Mouse (Mus musculus): ENCODE results near the gene Trim15. TPM values are rescaled to one million over a fixed set of nuclear protein-coding genes. Genes with fewer than 3 reads are reported as not detected.

Trim15 gene
- polyA plus RNA-seq, 1 experiment from 2014 or later: 0.25 TPM

- Histone ChIP-seq H3K9ac (replicated peaks; ENCODE audit: low read length) (no peak overlapping the region), H3K27ac (replicated peaks; ENCODE audit: low read depth, low read length) (no peak overlapping the region), H3K36me3 (replicated peaks; ENCODE audit: control insufficient read depth, insufficient read depth, low read depth, low read length) (peaks cover 5% of the 10 kb centered on the region), H3K4me2 (ENCODE audit: low read depth, low read length) (no peak overlapping the region), H3K9me3 (replicated peaks; ENCODE audit: control insufficient read depth, low read length) (no peaks in the 10 kb centered on the region), H3K27me3 (ENCODE audit: control insufficient read depth, insufficient read depth, low read length) (peaks cover 3% of the 10 kb centered on the region; the same call in 1 of the 2 replicates), H3K4me1 (ENCODE audit: control insufficient read depth, insufficient read depth, low read length) (no peaks in the 10 kb centered on the region; the same call in 1 of the 2 replicates), H3K4me3 (ENCODE audit: low read depth, low read length) (no peak overlapping the region)
- no peak for ATAC-seq (replicated peaks; ENCODE audit: insufficient number of reproducible peaks, low FRiP score, low TSS enrichment, low read depth)
- WGBS: 60% methylated on average over 2 of the region's 2 CpGs
- no peak for DNase-seq (ENCODE audit: low spot score)
These were observed 5.3 kb downstream of the Trim15 start for GRCm38 (mm10) chr17:36861680-36862079.

DNA sequence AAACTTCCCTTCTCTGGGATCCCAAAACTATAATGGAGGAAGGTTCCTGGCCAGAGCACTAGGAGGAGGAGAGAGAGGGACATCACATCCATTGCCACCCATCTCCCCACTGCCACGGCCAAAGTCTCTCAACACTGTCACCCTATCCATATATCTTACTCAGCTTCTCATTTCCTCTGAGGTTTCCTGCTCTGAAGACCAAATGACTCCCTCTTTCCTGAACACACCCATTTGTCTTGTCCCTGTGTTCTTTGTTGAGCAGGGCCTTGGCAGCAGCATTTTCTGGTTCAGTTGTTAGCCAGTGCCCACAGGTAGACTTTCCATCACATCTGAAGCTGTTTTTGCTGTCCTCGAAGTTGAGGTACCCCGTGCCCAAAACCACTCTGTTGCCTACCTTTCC is 8.8 kb downstream of the Trim15 start:
- no peak for DNase-seq (ENCODE audit: low spot score)
- no peak for ATAC-seq (replicated peaks; ENCODE audit: insufficient number of reproducible peaks, low FRiP score, low TSS enrichment, low read depth)
- no peaks in the 10 kb centered on the region for H3K9me3 ChIP-seq (replicated peaks; ENCODE audit: control insufficient read depth, low read length)
- H3K27ac ChIP-seq (replicated peaks; ENCODE audit: low read depth, low read length): no peak overlapping the region
- 91% methylated on average over 3 of the region's 3 CpGs for WGBS
- H3K4me3 ChIP-seq (ENCODE audit: low read depth, low read length): no peak overlapping the region
- no peak overlapping the region for H3K9ac ChIP-seq (replicated peaks; ENCODE audit: low read length)
- peaks cover 5% of the 10 kb centered on the region for H3K36me3 ChIP-seq (replicated peaks; ENCODE audit: control insufficient read depth, insufficient read depth, low read depth, low read length)
- H3K4me2 ChIP-seq (ENCODE audit: low read depth, low read length): no peak overlapping the region
- H3K4me1 ChIP-seq (ENCODE audit: control insufficient read depth, insufficient read depth, low read length): no peaks in the 10 kb centered on the region
- no peaks in the 10 kb centered on the region for H3K27me3 ChIP-seq (ENCODE audit: control insufficient read depth, insufficient read depth, low read length)

- H3K4me1 ChIP-seq (ENCODE audit: control insufficient read depth, insufficient read depth, low read length): no peaks in the 10 kb centered on the region
- H3K27ac ChIP-seq (replicated peaks; ENCODE audit: low read depth, low read length): no peak overlapping the region
- H3K9me3 ChIP-seq (replicated peaks; ENCODE audit: control insufficient read depth, low read length): no peaks in the 10 kb centered on the region
- no peak overlapping the region for H3K9ac ChIP-seq (replicated peaks; ENCODE audit: low read length)
- WGBS: 95% methylated on average over 4 of the region's 4 CpGs
- H3K4me2 ChIP-seq (ENCODE audit: low read depth, low read length): no peak overlapping the region
- no peak for ATAC-seq (replicated peaks; ENCODE audit: insufficient number of reproducible peaks, low FRiP score, low TSS enrichment, low read depth)
- no peak overlapping the region for H3K4me3 ChIP-seq (ENCODE audit: low read depth, low read length)
- DNase-seq (ENCODE audit: low spot score): no peak
- H3K27me3 ChIP-seq (ENCODE audit: control insufficient read depth, insufficient read depth, low read length): no peaks in the 10 kb centered on the region
- H3K36me3 ChIP-seq (replicated peaks; ENCODE audit: control insufficient read depth, insufficient read depth, low read depth, low read length): peaks cover 5% of the 10 kb centered on the region
These were observed 10.8 kb downstream of the Trim15 start for GRCm38 (mm10) chr17:36856236-36856635.

DNA sequence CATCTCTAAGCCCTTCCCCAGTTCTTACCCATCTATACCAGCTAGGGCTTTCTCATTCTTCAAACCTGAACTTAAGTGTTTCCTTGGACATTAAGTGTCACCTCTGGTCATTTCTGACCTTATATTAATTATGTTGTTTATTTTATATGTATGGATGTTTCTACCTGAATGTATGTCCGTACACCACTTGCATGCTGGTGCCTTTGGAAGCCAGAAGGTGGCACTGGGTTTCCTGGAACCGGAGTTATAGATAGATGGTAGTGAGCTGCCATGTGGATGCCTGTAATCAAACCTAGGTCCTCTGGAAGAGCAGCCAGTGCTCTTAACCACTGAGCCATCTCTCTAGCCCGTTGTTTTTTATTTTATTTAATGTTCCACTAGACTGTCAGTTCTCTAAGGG is 11.5 kb downstream of the Trim15 start:
- 88% methylated on average over 3 of the region's 3 CpGs for WGBS
- H3K36me3 ChIP-seq (replicated peaks; ENCODE audit: control insufficient read depth, insufficient read depth, low read depth, low read length): peaks cover 5% of the 10 kb centered on the region

DNA sequence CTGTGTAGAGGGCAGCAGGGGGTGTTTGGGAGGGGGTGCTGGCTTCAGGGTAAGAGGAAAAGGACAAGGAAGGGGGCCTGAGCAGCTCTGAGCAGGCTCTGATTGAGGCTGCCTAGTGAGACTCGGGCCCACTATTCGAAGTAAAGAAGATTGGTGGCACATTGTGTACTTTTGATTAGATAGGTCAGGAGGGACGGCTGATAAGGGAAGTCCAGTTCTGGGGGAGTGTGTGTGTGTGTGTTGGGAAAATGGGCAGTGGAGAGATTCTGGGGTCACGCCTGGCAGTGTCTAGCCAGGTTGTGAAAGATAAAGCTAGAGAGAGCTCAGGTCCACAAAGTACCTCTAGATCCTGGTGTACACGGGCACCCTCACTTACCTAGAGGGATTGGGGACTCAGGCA is 15.4 kb downstream of the Trim15 start:
- Histone ChIP-seq H3K9ac (replicated peaks; ENCODE audit: low read length) (no peak overlapping the region), H3K4me3 (ENCODE audit: low read depth, low read length) (no peak overlapping the region), H3K27ac (replicated peaks; ENCODE audit: low read depth, low read length) (no peak overlapping the region), H3K4me1 (ENCODE audit: control insufficient read depth, insufficient read depth, low read length) (no peaks in the 10 kb centered on the region), H3K9me3 (replicated peaks; ENCODE audit: control insufficient read depth, low read length) (no peaks in the 10 kb centered on the region), H3K27me3 (ENCODE audit: control insufficient read depth, insufficient read depth, low read length) (no peaks in the 10 kb centered on the region), H3K36me3 (replicated peaks; ENCODE audit: control insufficient read depth, insufficient read depth, low read depth, low read length) (no peaks in the 10 kb centered on the region; the same call in none of the 2 replicates), H3K4me2 (ENCODE audit: low read depth, low read length) (no peak overlapping the region)
- no peak for ATAC-seq (replicated peaks; ENCODE audit: insufficient number of reproducible peaks, low FRiP score, low TSS enrichment, low read depth)
- no peak for DNase-seq (ENCODE audit: low spot score)
- 88% methylated on average over 5 of the region's 5 CpGs for WGBS

More for the DNA sequence above, 11.5 kb downstream of the Trim15 start:
- H3K4me1 ChIP-seq (ENCODE audit: control insufficient read depth, insufficient read depth, low read length): no peaks in the 10 kb centered on the region
- H3K4me3 ChIP-seq (ENCODE audit: low read depth, low read length): no peak overlapping the region
- no peak overlapping the region for H3K27ac ChIP-seq (replicated peaks; ENCODE audit: low read depth, low read length)
- DNase-seq (ENCODE audit: low spot score) (no peak), ATAC-seq (replicated peaks; ENCODE audit: insufficient number of reproducible peaks, low FRiP score, low TSS enrichment, low read depth) (no peak)
- H3K9me3 ChIP-seq (replicated peaks; ENCODE audit: control insufficient read depth, low read length): no peaks in the 10 kb centered on the region
- H3K9ac ChIP-seq (replicated peaks; ENCODE audit: low read length): no peak overlapping the region
- H3K27me3 ChIP-seq (ENCODE audit: control insufficient read depth, insufficient read depth, low read length): no peaks in the 10 kb centered on the region
- H3K4me2 ChIP-seq (ENCODE audit: low read depth, low read length): no peak overlapping the region

DNA sequence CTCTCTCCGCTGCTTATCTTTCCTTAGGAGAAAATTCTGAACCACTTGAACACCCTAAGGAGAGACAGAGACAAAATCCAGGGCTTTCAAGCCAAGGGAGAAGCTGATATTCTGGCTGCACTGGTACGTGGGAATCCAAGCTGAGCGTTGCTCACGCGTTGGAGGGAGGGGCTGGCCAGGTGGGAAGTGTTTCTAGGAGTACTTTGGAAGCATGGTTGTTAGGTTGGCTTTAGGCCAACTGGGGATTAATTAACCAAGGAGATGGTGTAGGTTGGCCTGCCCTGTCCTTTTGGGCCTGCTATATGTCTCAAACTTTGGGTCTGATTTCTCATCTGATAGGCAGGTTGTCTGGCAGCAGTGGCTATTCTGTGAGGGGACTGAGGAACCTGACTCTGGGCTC is 15.8 kb downstream of the Trim15 start:
- H3K4me2 ChIP-seq (ENCODE audit: low read depth, low read length): no peak overlapping the region
- no peaks in the 10 kb centered on the region; the same call in none of the 2 replicates for H3K36me3 ChIP-seq (replicated peaks; ENCODE audit: control insufficient read depth, insufficient read depth, low read depth, low read length)
- no peaks in the 10 kb centered on the region for H3K9me3 ChIP-seq (replicated peaks; ENCODE audit: control insufficient read depth, low read length)
- 91% methylated on average over 5 of the region's 5 CpGs for whole genome bisulfite sequencing
- H3K4me3 ChIP-seq (ENCODE audit: low read depth, low read length): no peak overlapping the region
- H3K9ac ChIP-seq (replicated peaks; ENCODE audit: low read length): no peak overlapping the region
- ATAC-seq (replicated peaks; ENCODE audit: insufficient number of reproducible peaks, low FRiP score, low TSS enrichment, low read depth) (no peak), DNase-seq (ENCODE audit: low spot score) (no peak)
- no peaks in the 10 kb centered on the region for H3K4me1 ChIP-seq (ENCODE audit: control insufficient read depth, insufficient read depth, low read length)
- H3K27me3 ChIP-seq (ENCODE audit: control insufficient read depth, insufficient read depth, low read length): no peaks in the 10 kb centered on the region
- no peak overlapping the region for H3K27ac ChIP-seq (replicated peaks; ENCODE audit: low read depth, low read length)

GRCm38 (mm10) chr17:36849992-36850391 is 17.0 kb downstream of the Trim15 start:
- no peaks in the 10 kb centered on the region for H3K27me3 ChIP-seq (ENCODE audit: control insufficient read depth, insufficient read depth, low read length)
- DNase-seq (ENCODE audit: low spot score) (no peak), ATAC-seq (replicated peaks; ENCODE audit: insufficient number of reproducible peaks, low FRiP score, low TSS enrichment, low read depth) (no peak)
- H3K4me2 ChIP-seq (ENCODE audit: low read depth, low read length): no peak overlapping the region
- H3K4me3 ChIP-seq (ENCODE audit: low read depth, low read length): no peak overlapping the region
- no peak overlapping the region for H3K9ac ChIP-seq (replicated peaks; ENCODE audit: low read length)
- H3K27ac ChIP-seq (replicated peaks; ENCODE audit: low read depth, low read length): no peak overlapping the region
- no peaks in the 10 kb centered on the region for H3K9me3 ChIP-seq (replicated peaks; ENCODE audit: control insufficient read depth, low read length)
- no peaks in the 10 kb centered on the region for H3K4me1 ChIP-seq (ENCODE audit: control insufficient read depth, insufficient read depth, low read length)
- WGBS: 88% methylated on average over 2 of the region's 2 CpGs
- no peaks in the 10 kb centered on the region; the same call in none of the 2 replicates for H3K36me3 ChIP-seq (replicated peaks; ENCODE audit: control insufficient read depth, insufficient read depth, low read depth, low read length)

DNA sequence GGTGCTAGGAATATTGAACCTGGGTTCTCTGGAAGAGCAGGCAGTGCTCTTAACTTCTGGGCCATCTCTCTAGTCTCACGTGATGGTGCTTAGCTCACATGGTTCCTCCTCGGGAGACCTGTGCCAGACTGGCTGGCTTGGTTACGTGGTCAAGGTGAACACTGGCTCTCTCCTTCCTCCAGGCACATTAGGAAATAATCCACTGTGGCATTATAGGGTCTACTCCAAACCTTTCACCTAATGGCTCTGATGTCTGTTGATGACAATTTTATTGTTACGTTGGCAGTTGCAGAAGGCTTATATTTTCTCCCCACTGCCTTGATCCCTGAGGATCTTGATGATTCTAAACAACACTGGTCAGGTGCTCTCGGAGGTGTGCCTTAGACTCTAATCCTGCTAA is 18.1 kb downstream of the Trim15 start:
- DNase-seq (ENCODE audit: low spot score) (no peak), ATAC-seq (replicated peaks; ENCODE audit: insufficient number of reproducible peaks, low FRiP score, low TSS enrichment, low read depth) (no peak)
- H3K9ac ChIP-seq (replicated peaks; ENCODE audit: low read length): no peak overlapping the region
- no peak overlapping the region for H3K4me3 ChIP-seq (ENCODE audit: low read depth, low read length)
- H3K36me3 ChIP-seq (replicated peaks; ENCODE audit: control insufficient read depth, insufficient read depth, low read depth, low read length): no peaks in the 10 kb centered on the region; the same call in none of the 2 replicates
- no peaks in the 10 kb centered on the region for H3K9me3 ChIP-seq (replicated peaks; ENCODE audit: control insufficient read depth, low read length)
- 82% methylated on average over 5 of the region's 5 CpGs for WGBS
- H3K4me1 ChIP-seq (ENCODE audit: control insufficient read depth, insufficient read depth, low read length): no peaks in the 10 kb centered on the region
- H3K4me2 ChIP-seq (ENCODE audit: low read depth, low read length): no peak overlapping the region
- H3K27ac ChIP-seq (replicated peaks; ENCODE audit: low read depth, low read length): no peak overlapping the region
- no peaks in the 10 kb centered on the region for H3K27me3 ChIP-seq (ENCODE audit: control insufficient read depth, insufficient read depth, low read length)

Measured in embryonic facial prominence, embryonic 11.5 days (tissue).